Mouse (Mus musculus): ENCODE data around the gene Dnttip1. TPM values are rescaled to one million over a fixed set of nuclear protein-coding genes. Genes with fewer than 3 reads are reported as not detected.

Gene Dnttip1
- polyA plus RNA-seq, 1 experiment from 2014 or later, result 60.0 TPM

- no peak overlapping the region for H3K4me3 ChIP-seq (ENCODE audit: low read length)
- H3K4me2 ChIP-seq (ENCODE audit: low read length), result no peak overlapping the region
- no peak overlapping the region for H3K27ac ChIP-seq (ENCODE audit: low read depth, low read length)
- no peaks in the 10 kb centered on the region for H3K27me3 ChIP-seq (replicated peaks; ENCODE audit: control insufficient read depth, insufficient read depth, low read length)
- H3K36me3 ChIP-seq (ENCODE audit: control insufficient read depth, insufficient read depth, low read length), result no peaks in the 10 kb centered on the region
- ATAC-seq, result no peak
- H3K9me3 ChIP-seq (ENCODE audit: control insufficient read depth, low read length), result no peaks in the 10 kb centered on the region
- 68% methylated on average over 4 of the region's 4 CpGs for WGBS
- no peak overlapping the region for H3K9ac ChIP-seq (ENCODE audit: low read depth, low read length)
- H3K4me1 ChIP-seq (ENCODE audit: control insufficient read depth, insufficient read depth, low read depth, low read length), result no peaks in the 10 kb centered on the region
Observed at GRCm38 (mm10) chr2:164723276-164723675, 22.5 kb upstream of the Dnttip1 start.

DNA sequence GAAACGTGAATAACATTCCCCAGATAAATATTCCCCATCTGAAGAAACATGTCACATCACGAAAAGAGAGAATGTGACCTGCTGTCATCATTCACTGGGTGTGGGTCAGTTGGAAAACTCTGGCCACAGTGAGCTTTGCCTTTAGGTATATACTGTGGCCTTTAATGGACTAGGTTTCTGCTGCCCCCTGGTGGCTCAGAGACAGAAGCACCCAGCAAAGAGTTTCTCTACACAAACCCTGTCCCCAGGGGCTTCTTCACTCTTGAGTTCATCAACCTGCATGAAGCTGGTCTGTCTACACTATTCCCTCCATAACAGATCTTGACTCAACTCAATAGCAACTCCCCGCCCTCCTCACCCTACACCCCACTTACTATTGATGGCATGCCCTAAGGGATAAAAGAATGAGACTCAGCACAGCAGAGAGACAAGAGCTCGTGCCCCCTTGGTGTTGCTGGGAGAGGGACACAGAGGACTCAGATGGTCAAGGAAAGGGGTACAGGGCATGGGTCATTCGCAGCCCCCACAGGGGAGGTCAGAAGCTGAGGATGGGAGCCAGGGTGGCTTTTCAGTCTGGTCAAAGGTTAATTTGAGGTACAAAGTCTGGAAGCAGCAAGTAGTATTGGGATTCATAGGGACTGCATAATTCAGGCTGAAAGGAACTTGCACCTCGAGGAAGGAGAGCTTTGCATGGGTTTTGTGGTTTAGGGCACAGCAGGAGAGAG lies 19.7 kb upstream of the Dnttip1 start:
- ATAC-seq, result no peak
- Histone ChIP-seq H3K4me2 (ENCODE audit: low read length) (no peak overlapping the region), H3K27ac (ENCODE audit: low read depth, low read length) (no peak overlapping the region), H3K9me3 (ENCODE audit: control insufficient read depth, low read length) (no peaks in the 10 kb centered on the region), H3K9ac (ENCODE audit: low read depth, low read length) (no peak overlapping the region), H3K36me3 (ENCODE audit: control insufficient read depth, insufficient read depth, low read length) (no peaks in the 10 kb centered on the region), H3K4me3 (ENCODE audit: low read length) (no peak overlapping the region), H3K4me1 (ENCODE audit: control insufficient read depth, insufficient read depth, low read depth, low read length) (no peaks in the 10 kb centered on the region), H3K27me3 (replicated peaks; ENCODE audit: control insufficient read depth, insufficient read depth, low read length) (no peaks in the 10 kb centered on the region)
- 32% methylated on average over 6 of the region's 6 CpGs for WGBS

- no peak overlapping the region for H3K4me2 ChIP-seq (ENCODE audit: low read length)
- H3K27ac ChIP-seq (ENCODE audit: low read depth, low read length), result no peak overlapping the region
- H3K9me3 ChIP-seq (ENCODE audit: control insufficient read depth, low read length), result no peaks in the 10 kb centered on the region
- H3K27me3 ChIP-seq (replicated peaks; ENCODE audit: control insufficient read depth, insufficient read depth, low read length), result no peaks in the 10 kb centered on the region
- H3K4me1 ChIP-seq (ENCODE audit: control insufficient read depth, insufficient read depth, low read depth, low read length), result no peaks in the 10 kb centered on the region
- H3K4me3 ChIP-seq (ENCODE audit: low read length), result no peak overlapping the region
- no peak for ATAC-seq
- 77% methylated on average over 5 of the region's 5 CpGs for WGBS
- no peak overlapping the region for H3K9ac ChIP-seq (ENCODE audit: low read depth, low read length)
- no peaks in the 10 kb centered on the region for H3K36me3 ChIP-seq (ENCODE audit: control insufficient read depth, insufficient read depth, low read length)
Observed at GRCm38 (mm10) chr2:164731719-164732118, 14.1 kb upstream of the Dnttip1 start.

DNA sequence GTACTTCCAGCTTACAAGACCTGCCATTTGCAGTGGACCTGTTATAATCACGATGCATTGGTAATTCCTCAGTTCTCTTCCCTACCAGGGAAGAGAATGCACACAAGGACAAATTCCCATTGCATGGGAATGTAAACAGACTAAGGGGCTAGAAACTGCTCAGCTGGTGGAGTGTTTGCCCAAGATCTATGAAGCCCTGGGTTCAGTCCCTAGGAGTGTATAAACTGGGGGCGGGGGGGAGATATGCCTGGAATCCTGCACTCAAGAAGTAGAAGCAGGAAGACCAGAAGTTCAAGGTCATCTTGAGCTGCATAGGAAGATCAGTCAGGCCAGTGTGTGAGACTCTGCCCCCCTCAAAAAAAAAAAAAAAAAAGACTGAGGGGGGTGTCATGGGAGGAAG lies 12.5 kb upstream of the Dnttip1 start:
- no peaks in the 10 kb centered on the region for H3K27me3 ChIP-seq (replicated peaks; ENCODE audit: control insufficient read depth, insufficient read depth, low read length)
- no peaks in the 10 kb centered on the region for H3K36me3 ChIP-seq (ENCODE audit: control insufficient read depth, insufficient read depth, low read length)
- no peak overlapping the region for H3K4me3 ChIP-seq (ENCODE audit: low read length)
- H3K4me2 ChIP-seq (ENCODE audit: low read length), result no peak overlapping the region
- 92% methylated on average over 2 of the region's 2 CpGs for WGBS
- H3K9me3 ChIP-seq (ENCODE audit: control insufficient read depth, low read length), result no peaks in the 10 kb centered on the region
- no peak overlapping the region for H3K9ac ChIP-seq (ENCODE audit: low read depth, low read length)
- H3K4me1 ChIP-seq (ENCODE audit: control insufficient read depth, insufficient read depth, low read depth, low read length), result no peaks in the 10 kb centered on the region
- no peak overlapping the region for H3K27ac ChIP-seq (ENCODE audit: low read depth, low read length)
- no peak for ATAC-seq

DNA sequence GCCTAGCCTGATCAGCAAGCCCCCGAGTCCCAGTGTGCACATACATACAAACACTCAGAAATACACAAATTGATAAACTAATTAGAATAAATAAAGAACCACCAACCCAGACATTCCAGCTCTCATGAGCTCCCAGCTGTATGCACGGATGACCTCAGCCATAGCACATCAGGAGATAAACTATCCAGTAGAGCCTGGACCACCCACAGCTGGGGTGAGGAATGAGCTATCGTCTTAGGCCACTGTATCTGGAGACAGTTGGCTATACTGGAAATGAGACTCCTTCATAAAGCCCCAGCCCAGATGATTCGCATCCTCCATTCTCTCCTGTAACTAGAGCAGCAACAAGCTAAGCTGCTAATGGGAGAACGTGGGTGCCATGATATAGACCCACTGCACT lies 10.9 kb upstream of the Dnttip1 start:
- ATAC-seq, result no peak
- Histone ChIP-seq H3K4me2 (ENCODE audit: low read length) (no peak overlapping the region), H3K9ac (ENCODE audit: low read depth, low read length) (no peak overlapping the region), H3K4me1 (ENCODE audit: control insufficient read depth, insufficient read depth, low read depth, low read length) (no peaks in the 10 kb centered on the region), H3K27me3 (replicated peaks; ENCODE audit: control insufficient read depth, insufficient read depth, low read length) (no peaks in the 10 kb centered on the region), H3K36me3 (ENCODE audit: control insufficient read depth, insufficient read depth, low read length) (no peaks in the 10 kb centered on the region), H3K4me3 (ENCODE audit: low read length) (no peak overlapping the region), H3K27ac (ENCODE audit: low read depth, low read length) (no peak overlapping the region), H3K9me3 (ENCODE audit: control insufficient read depth, low read length) (no peaks in the 10 kb centered on the region)
- 86% methylated on average over 5 of the region's 5 CpGs for WGBS

GRCm38 (mm10) chr2:164735446-164735845 lies 10.3 kb upstream of the Dnttip1 start:
- Histone ChIP-seq H3K27me3 (replicated peaks; ENCODE audit: control insufficient read depth, insufficient read depth, low read length) (no peaks in the 10 kb centered on the region), H3K9ac (ENCODE audit: low read depth, low read length) (no peak overlapping the region), H3K27ac (ENCODE audit: low read depth, low read length) (no peak overlapping the region), H3K9me3 (ENCODE audit: control insufficient read depth, low read length) (no peaks in the 10 kb centered on the region), H3K4me3 (ENCODE audit: low read length) (no peak overlapping the region), H3K4me1 (ENCODE audit: control insufficient read depth, insufficient read depth, low read depth, low read length) (no peaks in the 10 kb centered on the region), H3K36me3 (ENCODE audit: control insufficient read depth, insufficient read depth, low read length) (no peaks in the 10 kb centered on the region), H3K4me2 (ENCODE audit: low read length) (no peak overlapping the region)
- ATAC-seq, result no peak
- 93% methylated on average over 5 of the region's 5 CpGs for WGBS

- Histone ChIP-seq H3K4me2 (ENCODE audit: low read length) (no peak overlapping the region), H3K27ac (ENCODE audit: low read depth, low read length) (no peak overlapping the region), H3K9ac (ENCODE audit: low read depth, low read length) (no peak overlapping the region), H3K4me1 (ENCODE audit: control insufficient read depth, insufficient read depth, low read depth, low read length) (no peaks in the 10 kb centered on the region), H3K36me3 (ENCODE audit: control insufficient read depth, insufficient read depth, low read length) (no peaks in the 10 kb centered on the region), H3K9me3 (ENCODE audit: control insufficient read depth, low read length) (no peaks in the 10 kb centered on the region), H3K4me3 (ENCODE audit: low read length) (no peak overlapping the region), H3K27me3 (replicated peaks; ENCODE audit: control insufficient read depth, insufficient read depth, low read length) (no peaks in the 10 kb centered on the region)
- no peak for ATAC-seq
- WGBS, result 73% methylated on average over 3 of the region's 3 CpGs
Observed at GRCm38 (mm10) chr2:164737377-164738090, 8.2 kb upstream of the Dnttip1 start.

- no peaks in the 10 kb centered on the region for H3K9me3 ChIP-seq (ENCODE audit: control insufficient read depth, low read length)
- no peaks in the 10 kb centered on the region for H3K27me3 ChIP-seq (replicated peaks; ENCODE audit: control insufficient read depth, insufficient read depth, low read length)
- no peak for ATAC-seq
- 60% methylated on average over 7 of the region's 7 CpGs for WGBS
- H3K9ac ChIP-seq (ENCODE audit: low read depth, low read length), result no peak overlapping the region
- H3K4me1 ChIP-seq (ENCODE audit: control insufficient read depth, insufficient read depth, low read depth, low read length), result peaks cover 1% of the 10 kb centered on the region
- H3K36me3 ChIP-seq (ENCODE audit: control insufficient read depth, insufficient read depth, low read length), result no peaks in the 10 kb centered on the region
- H3K27ac ChIP-seq (ENCODE audit: low read depth, low read length), result no peak overlapping the region
- H3K4me2 ChIP-seq (ENCODE audit: low read length), result no peak overlapping the region
- no peak overlapping the region for H3K4me3 ChIP-seq (ENCODE audit: low read length)
Observed at GRCm38 (mm10) chr2:164739876-164740275, 5.9 kb upstream of the Dnttip1 start.

- H3K36me3 ChIP-seq (ENCODE audit: control insufficient read depth, insufficient read depth, low read length), result peaks cover 4% of the 10 kb centered on the region; the same call in 1 of the 2 replicates
- peak overlapping the region; percentile 88 for H3K4me2 ChIP-seq (ENCODE audit: low read length)
- no peak overlapping the region for H3K27ac ChIP-seq (ENCODE audit: low read depth, low read length)
- no peak overlapping the region; the same call in 1 of the 2 replicates for H3K9ac ChIP-seq (ENCODE audit: low read depth, low read length)
- no peaks in the 10 kb centered on the region for H3K9me3 ChIP-seq (ENCODE audit: control insufficient read depth, low read length)
- ATAC-seq, result no peak
- peaks cover 20% of the 10 kb centered on the region for H3K4me1 ChIP-seq (ENCODE audit: control insufficient read depth, insufficient read depth, low read depth, low read length)
- WGBS, result 72% methylated on average over 13 of the region's 13 CpGs
- peak overlapping the region; percentile 97 for H3K4me3 ChIP-seq (ENCODE audit: low read length)
- H3K27me3 ChIP-seq (replicated peaks; ENCODE audit: control insufficient read depth, insufficient read depth, low read length), result no peaks in the 10 kb centered on the region
Observed at GRCm38 (mm10) chr2:164744987-164745386, 796 bp upstream of the Dnttip1 start.
